Mouse (Mus musculus) forebrain, embryonic 13.5 days (tissue): ENCODE data around the gene Arl6ip4. TPM values are rescaled to one million over a fixed set of nuclear protein-coding genes. Genes with fewer than 3 reads are reported as not detected.

Experiments
- ATAC-seq: fragments of 200-750 bp; cut with Nextera tagmentation; 2 replicates; pipeline ENCODE4 v1.8.0; 2017
- H3K27ac ChIP-seq: fragments of 300-500 bp; sonication (generic); 2 replicates; pipeline ENCODE4 v1.5.1; 2015; ENCODE audit warnings: inconsistent platforms, mild to moderate bottlenecking, moderate library complexity
- H3K27me3 ChIP-seq: fragments of 300-500 bp; sonication (generic); 2 replicates; pipeline ENCODE4 v1.6.1; 2015; ENCODE audit warnings: mild to moderate bottlenecking, inconsistent platforms
- H3K36me3 ChIP-seq: fragments of 300-500 bp; sonication (generic); 2 replicates; pipeline ENCODE4 v1.6.1; 2015; ENCODE audit warnings: mild to moderate bottlenecking, inconsistent platforms; ENCODE audit not compliant: poor library complexity, severe bottlenecking
- H3K4me1 ChIP-seq: fragments of 300-500 bp; sonication (generic); 2 replicates; pipeline ENCODE4 v1.6.1; 2015; ENCODE audit warnings: inconsistent platforms
- H3K4me2 ChIP-seq: fragments of 300-500 bp; sonication (generic); 2 replicates; pipeline ENCODE4 v1.6.1; 2015; ENCODE audit warnings: inconsistent platforms, mild to moderate bottlenecking, moderate library complexity
- H3K4me3 ChIP-seq: fragments of 300-500 bp; sonication (generic); 2 replicates; pipeline ENCODE4 v1.5.1; 2015; ENCODE audit warnings: mild to moderate bottlenecking, inconsistent platforms
- H3K9ac ChIP-seq: fragments of 300-500 bp; sonication (generic); 2 replicates; pipeline ENCODE4 v1.6.1; 2015; ENCODE audit warnings: mild to moderate bottlenecking, inconsistent platforms
- H3K9me3 ChIP-seq: fragments of 300-500 bp; sonication (generic); replicated peaks from 2 replicates; pipeline ENCODE4 v1.6.1; 2016; ENCODE audit warnings: inconsistent platforms
- WGBS: fragments of 180-500 bp; shearing (Covaris S2); methylation state at CpG from one replicate; pipeline ENCODE4 v1.1.7; 2015; 5-methylcytosine and 5-hydroxymethylcytosine counted together
- polyA plus RNA-seq: library from polyadenylated mRNA; unstranded; fragments of >200 nt; fragmentation: Nextera tagmentation; extraction: Ambion mirVana; gene quantifications from 2 replicates; pipeline ENCODE4 v1.2.1, GENCODE M21; 2015

Arl6ip4 gene
- polyA plus RNA-seq, 1 experiment from 2014 or later: 83.0 TPM

GRCm38 (mm10) chr5:124161831-124162230 is 45.9 kb downstream of the Arl6ip4 start:
- H3K36me3 ChIP-seq: no peaks in the 10 kb centered on the region
- no peaks in the 10 kb centered on the region for H3K27me3 ChIP-seq
- H3K27ac ChIP-seq: no peak overlapping the region; the same call in 1 of the 2 replicates
- peak overlapping the region; percentile 30; the same call in 1 of the 2 replicates for H3K9ac ChIP-seq
- WGBS: 57% methylated on average over 10 of the region's 10 CpGs
- no peaks in the 10 kb centered on the region for H3K9me3 ChIP-seq
- H3K4me3 ChIP-seq: no peak overlapping the region
- H3K4me1 ChIP-seq: peaks cover 56% of the 10 kb centered on the region
- no peak overlapping the region for H3K4me2 ChIP-seq
- ATAC-seq: no peak

DNA sequence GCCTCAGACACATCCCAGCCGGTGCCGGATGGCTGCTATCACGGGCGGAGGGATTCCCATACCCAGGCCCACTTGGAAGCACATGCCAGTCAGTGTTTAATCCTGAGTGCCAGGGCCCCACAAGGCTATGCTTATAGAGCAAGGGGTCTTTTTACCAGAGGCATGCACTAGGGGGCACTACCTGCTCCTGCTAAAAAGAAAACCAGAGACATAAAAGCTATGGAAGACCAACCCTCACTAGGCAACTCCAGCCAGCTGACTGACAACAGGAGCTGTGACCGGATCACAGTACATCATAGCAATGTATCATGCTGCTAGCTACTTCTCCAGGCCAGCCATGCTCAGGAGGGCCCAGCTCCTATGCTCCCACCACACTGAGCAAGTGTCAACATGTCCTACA is 46.7 kb downstream of the Arl6ip4 start:
- Histone ChIP-seq H3K9me3 (no peaks in the 10 kb centered on the region), H3K4me2 (no peak overlapping the region), H3K4me3 (no peak overlapping the region), H3K27ac (no peak overlapping the region), H3K36me3 (no peaks in the 10 kb centered on the region), H3K4me1 (peaks cover 63% of the 10 kb centered on the region), H3K9ac (no peak overlapping the region), H3K27me3 (no peaks in the 10 kb centered on the region)
- ATAC-seq: peak; percentile 60
- 50% methylated on average over 5 of the region's 5 CpGs for WGBS

DNA sequence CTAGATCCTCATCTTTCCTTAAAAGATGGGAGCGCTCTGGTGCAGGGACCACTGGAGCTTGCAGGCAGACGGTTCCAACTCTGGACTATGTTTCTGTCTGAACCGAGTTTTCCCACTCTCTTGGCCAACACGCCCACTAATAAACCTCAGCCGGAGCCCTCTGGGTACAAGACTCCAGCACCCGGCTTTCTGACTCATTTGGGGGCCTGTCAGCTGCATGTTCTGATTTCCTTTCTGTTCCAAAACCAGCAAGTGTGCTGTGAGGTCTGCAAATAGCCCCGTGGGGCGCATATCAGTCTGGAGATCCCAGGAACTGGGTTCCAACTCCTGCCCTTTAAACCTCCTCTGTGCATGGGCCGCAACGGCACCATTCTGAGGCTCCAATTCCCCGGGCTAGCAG is 47.6 kb downstream of the Arl6ip4 start:
- Histone ChIP-seq H3K4me1 (peaks cover 68% of the 10 kb centered on the region), H3K27me3 (no peaks in the 10 kb centered on the region), H3K4me2 (no peak overlapping the region), H3K9ac (no peak overlapping the region), H3K36me3 (no peaks in the 10 kb centered on the region), H3K4me3 (no peak overlapping the region), H3K9me3 (no peaks in the 10 kb centered on the region), H3K27ac (no peak overlapping the region)
- ATAC-seq: no peak
- 81% methylated on average over 11 of the region's 11 CpGs for WGBS

- 40% methylated on average over 15 of the region's 15 CpGs for WGBS
- peak; percentile 46; the same call in 1 of the 2 replicates for ATAC-seq
- Histone ChIP-seq H3K4me3 (no peak overlapping the region), H3K27me3 (no peaks in the 10 kb centered on the region), H3K9me3 (no peaks in the 10 kb centered on the region), H3K9ac (peak overlapping the region; percentile 40; the same call in 1 of the 2 replicates), H3K4me2 (no peak overlapping the region), H3K4me1 (peaks cover 81% of the 10 kb centered on the region), H3K27ac (peak overlapping the region; percentile 72), H3K36me3 (no peaks in the 10 kb centered on the region)
Measured at GRCm38 (mm10) chr5:124165622-124166570, 50.0 kb downstream of the Arl6ip4 start.

DNA sequence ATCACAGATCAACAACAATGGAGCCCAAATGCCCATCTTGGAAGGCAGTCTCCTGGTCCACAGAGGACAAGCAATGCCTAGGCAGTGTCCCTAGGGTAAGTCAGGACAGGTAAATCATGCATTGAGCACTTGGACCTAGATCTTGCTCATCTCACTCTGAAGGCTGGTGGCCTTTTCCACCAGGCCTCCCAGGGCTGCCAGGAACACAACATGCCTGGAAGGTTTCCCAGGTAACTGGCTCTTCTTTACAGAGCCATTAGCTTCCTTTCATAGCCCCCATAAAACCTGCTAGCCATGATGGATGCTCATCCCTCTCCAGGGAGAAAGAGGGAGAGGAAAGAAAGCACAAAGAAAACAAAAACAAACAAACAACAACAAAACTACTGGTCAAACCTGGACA is 50.9 kb downstream of the Arl6ip4 start:
- ATAC-seq: no peak
- peaks cover 79% of the 10 kb centered on the region for H3K4me1 ChIP-seq
- no peaks in the 10 kb centered on the region for H3K36me3 ChIP-seq
- H3K4me3 ChIP-seq: no peak overlapping the region
- H3K9ac ChIP-seq: no peak overlapping the region
- H3K9me3 ChIP-seq: no peaks in the 10 kb centered on the region
- H3K4me2 ChIP-seq: no peak overlapping the region
- H3K27me3 ChIP-seq: no peaks in the 10 kb centered on the region
- peak overlapping the region; percentile 72 for H3K27ac ChIP-seq

DNA sequence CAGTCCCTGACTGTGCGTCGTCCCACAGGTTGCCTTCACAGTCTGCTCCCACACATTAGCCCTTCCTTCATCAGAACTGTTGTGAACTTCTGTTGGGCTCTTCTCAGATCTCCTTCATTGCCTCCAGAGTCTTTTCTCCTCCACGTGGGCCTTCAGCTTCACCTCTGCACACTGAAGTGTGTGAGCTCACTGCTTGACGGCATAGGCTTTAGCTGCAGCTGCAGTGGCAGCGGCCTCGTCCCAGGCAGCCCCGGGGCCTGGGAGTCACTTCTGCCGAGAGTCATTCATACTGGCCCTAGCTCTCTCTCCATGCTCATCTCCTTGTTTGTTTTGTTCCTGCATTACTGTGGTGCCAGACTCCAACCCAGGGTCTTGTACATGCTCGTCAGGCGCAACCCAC is 51.7 kb downstream of the Arl6ip4 start:
- Histone ChIP-seq H3K9me3 (no peaks in the 10 kb centered on the region), H3K27ac (no peak overlapping the region; the same call in 1 of the 2 replicates), H3K9ac (no peak overlapping the region), H3K4me2 (no peak overlapping the region), H3K4me3 (no peak overlapping the region), H3K4me1 (peaks cover 72% of the 10 kb centered on the region), H3K36me3 (no peaks in the 10 kb centered on the region), H3K27me3 (no peaks in the 10 kb centered on the region)
- ATAC-seq: no peak
- 69% methylated on average over 10 of the region's 10 CpGs for WGBS

Other genes starting within 250 kb of the Arl6ip4 start
- gene Hcar1, start 236.1 kb upstream of the Arl6ip4 start, polyA plus RNA-seq: 0.13 and 0.16 TPM in 2 replicates
- 139 and 160 TPM in 2 replicates for gene Denr, start 208.9 kb upstream of the Arl6ip4 start, polyA plus RNA-seq
- 1.9 and 3.4 TPM in 2 replicates for gene Gm43518, start 188.7 kb upstream of the Arl6ip4 start, polyA plus RNA-seq
- 5.1 and 6.0 TPM in 2 replicates for gene Ccdc62, start 185.4 kb upstream of the Arl6ip4 start, polyA plus RNA-seq
- gene Hip1r, start 142.5 kb upstream of the Arl6ip4 start, polyA plus RNA-seq: 16.2 and 16.8 TPM in 2 replicates
- gene Vps37b, start 83.8 kb upstream of the Arl6ip4 start, polyA plus RNA-seq: 86.5 and 92.2 TPM in 2 replicates
- gene Abcb9, start 20.3 kb upstream of the Arl6ip4 start, polyA plus RNA-seq: 5.8 and 6.1 TPM in 2 replicates
- gene Ogfod2, start 3.8 kb upstream of the Arl6ip4 start, polyA plus RNA-seq: 23.5 and 24.3 TPM in 2 replicates
- gene Pitpnm2, start 133.7 kb downstream of the Arl6ip4 start, polyA plus RNA-seq: 5.4 and 6.5 TPM in 2 replicates
- 20.3 and 22.7 TPM in 2 replicates for gene Mphosph9, start 211.9 kb downstream of the Arl6ip4 start, polyA plus RNA-seq
- 19.5 and 20.8 TPM in 2 replicates for gene 2810006K23Rik, start 212.0 kb downstream of the Arl6ip4 start, polyA plus RNA-seq
- 77.4 and 78.9 TPM in 2 replicates for gene Cdk2ap1, start 247.0 kb downstream of the Arl6ip4 start, polyA plus RNA-seq